Mouse (Mus musculus): ENCODE measurements around the gene Ubqln4. TPM values are rescaled to one million over a fixed set of nuclear protein-coding genes. Genes with fewer than 3 reads are reported as not detected.

Gene Ubqln4
- total RNA-seq, 4 experiments from 2014 or later = 64.1 to 81.3 (median 66.7) TPM

DNA sequence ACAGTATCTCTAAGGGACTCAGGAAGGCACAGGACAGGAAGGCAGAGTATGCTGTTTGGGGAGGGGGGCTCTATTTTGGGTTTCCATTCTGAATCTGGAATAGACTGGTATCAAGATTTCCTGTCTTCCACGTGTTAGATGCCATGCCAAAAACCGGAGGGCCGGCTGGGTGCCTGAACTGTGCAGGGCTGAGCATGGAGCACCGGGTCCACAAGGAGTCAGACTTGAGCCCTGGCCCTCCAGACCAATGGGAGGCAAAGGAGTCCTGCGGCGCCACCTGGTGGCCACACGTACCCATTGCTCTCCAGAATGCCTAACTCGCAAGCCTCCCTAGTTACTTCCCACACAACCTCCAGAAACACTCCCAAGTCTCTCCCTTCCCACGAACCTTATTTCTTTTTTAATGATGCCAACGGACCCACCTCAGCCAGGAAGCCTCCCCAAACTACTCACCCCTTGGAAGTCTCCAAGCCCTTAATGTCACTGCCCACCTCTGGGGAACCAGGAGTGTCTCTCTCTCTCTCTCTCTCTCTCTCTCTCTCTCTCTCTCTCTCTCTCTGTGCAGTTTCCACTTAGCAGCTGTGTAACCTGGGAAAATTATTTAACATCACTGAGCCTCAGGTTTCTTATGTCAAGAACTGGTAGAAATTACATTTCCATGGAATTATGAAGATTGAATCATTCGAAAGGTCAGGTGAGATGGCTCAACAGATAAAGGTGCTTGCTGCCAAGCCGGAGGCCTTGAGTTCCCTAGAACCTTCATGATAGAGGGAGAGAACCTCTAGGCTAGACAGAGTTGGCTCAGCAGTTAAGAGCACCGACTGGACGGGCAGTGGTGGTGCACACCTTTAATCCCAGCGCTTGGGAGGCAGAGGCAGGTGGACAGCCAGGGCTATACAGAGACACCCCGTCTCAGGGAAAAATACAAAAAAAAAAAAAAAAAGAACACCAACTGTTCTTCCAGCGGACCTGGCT is 27.1 kb upstream of the Ubqln4 start:
- DNase-seq = peak; percentile 84

DNA sequence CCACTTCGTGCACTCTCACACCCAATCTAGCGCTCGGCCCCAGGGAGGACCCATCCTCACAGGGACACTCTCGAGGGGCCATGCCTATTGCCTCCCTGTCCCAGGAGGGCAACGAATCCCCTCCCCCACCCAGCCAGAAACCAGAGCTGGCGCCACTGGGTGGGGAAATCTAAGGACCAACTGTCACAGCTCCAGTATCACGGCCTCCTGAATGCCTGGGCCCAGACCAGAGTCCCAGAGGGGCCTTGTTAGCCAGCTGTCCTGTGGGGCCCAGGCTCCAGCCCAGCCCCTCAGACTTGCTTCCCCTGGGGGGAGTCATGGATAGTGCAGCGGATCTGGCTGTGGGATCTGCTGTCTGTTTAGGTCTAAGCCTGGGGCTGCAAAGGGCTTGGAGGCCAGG is 26.0 kb upstream of the Ubqln4 start:
- DNase-seq = no peak

DNA sequence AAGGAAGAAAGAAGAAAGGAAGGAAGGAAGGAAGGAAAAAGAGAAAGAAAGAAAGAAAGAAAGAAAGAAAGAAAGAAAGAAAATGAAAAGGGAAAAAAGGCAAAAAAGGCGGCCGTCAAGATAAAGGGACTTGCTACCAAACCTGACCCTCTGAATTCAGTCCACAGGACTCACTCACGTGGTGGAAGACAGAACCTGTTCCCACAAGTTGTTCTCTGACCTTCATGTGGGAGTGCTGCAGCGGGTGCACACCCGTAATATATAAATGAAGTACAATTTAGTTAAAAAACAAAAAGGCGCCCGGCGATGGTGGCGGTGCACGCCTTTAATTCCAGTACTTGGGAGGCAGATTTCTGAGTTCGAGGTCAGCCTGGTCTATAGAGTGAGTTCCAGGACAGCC is 24.9 kb upstream of the Ubqln4 start:
- no peak for DNase-seq

DNA sequence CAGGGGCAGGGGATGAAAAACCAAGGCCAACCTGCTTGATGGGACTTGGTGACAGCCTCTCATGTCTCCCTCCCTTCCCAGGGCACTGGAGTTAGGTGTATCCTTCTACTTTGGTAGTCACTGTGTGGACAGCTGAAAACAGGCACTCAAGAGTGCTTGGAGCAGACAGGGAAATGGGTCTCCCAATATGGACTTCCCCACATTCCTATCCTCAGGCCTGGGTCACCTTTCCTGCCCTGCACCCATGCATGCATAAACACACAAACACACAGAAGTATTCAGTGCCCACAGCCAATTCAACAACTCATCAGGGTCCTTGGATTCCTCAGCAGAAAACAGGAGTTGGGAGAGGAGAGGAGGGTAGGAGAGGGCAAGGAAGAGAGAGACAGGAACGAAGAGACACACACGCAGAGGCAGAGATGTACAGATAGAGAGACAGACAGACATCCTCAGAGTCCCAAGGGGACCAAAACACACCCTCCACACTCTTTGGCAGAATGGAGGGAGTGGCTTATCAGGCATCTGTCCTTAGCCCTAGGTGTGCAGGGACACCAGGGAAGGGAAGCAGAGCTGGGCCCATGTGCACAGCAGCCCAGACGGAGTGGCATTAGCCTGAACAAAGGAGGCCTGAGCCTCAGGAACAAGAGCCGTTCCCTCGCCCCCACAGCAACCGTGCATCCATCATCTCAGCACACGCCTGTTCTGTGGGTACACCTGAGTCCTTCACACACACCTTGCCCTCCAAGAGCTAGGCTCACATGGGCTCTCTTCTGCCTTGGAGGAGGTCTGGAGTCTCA is 24.2 kb upstream of the Ubqln4 start:
- no peak for DNase-seq

DNA sequence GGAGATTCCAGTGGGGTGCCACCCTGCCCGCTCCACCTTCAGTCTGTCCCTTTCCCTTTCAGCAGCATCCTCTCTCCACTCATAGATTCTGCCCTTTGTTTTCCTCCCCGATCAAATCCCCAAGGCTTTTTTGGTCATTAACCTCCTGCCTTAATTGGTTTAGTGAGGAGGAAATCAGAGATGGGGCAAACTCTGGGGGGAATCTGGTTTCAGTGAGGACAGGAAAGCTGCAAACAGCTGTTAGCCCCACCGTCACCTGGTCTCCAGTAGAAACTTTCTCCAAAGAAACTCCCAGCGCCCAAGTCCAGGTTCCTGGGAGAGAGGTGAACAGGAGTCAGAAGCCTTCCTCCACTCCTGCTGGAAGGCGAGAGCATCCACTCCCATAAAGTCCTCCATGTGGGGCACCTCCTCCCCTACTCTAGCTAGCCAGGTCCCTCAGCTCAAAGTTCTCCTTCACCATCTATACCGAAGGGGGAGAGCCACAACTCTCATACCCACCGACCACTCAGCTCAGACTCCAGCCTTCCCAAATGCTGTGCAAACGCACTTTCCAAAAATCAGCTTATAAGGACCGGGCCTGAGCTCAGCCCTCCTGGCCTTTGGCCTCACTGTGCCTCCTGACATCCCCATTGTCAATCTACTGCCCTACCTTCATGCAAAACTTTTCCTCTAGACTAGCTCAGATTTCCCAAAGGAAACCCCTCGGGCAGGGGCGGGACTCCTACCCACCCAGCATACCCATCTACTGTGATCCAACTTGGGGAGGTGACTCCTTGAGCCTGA is 23.3 kb upstream of the Ubqln4 start:
- DNase-seq = no peak

DNA sequence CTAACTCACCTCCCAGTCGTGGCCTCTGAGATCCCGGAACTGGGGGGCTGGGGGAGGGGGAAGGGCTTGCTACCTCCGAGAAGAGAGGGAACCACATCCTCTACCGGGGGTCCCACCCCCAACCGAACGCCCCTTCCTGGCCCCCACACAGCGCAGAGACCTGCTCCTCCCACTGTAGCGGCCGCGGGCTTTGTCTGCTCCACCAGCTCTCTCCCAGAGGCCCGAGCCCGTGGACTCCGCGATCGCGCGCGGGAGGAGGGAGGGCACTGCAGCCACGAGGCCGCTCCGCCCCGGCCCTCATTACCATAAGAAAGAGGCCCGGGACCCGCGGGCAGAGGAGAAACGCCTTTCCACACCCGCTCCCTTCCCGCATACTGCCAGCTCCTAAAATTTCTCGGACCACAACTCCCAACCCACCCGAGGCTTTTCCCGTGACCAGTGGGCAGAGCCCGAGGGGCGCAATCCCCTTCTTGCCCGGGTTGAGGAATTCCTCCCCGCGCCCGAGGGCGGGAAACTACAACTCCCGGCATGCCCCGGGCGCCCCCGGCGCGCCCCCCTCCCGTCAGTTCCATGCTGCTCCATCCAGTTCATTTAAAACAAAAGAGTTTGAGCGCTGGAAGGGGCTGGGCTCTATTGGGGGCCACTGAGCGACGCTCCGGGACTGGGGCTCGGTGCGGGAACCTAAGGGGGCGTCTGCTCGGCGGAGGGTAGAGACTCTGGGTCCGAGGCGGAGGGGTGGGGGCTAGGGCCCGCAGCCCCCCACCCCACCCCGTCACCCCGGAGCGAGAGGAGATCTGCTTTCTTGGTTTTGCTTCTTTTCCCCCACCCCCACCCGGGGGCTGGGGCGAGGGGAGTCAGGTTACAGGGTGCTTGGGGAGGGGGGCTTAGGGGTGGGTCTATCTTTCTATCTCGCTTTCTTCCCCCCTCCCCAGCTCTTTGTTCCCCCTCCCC is 21.9 kb upstream of the Ubqln4 start:
- DNase-seq = peak; percentile 80

DNA sequence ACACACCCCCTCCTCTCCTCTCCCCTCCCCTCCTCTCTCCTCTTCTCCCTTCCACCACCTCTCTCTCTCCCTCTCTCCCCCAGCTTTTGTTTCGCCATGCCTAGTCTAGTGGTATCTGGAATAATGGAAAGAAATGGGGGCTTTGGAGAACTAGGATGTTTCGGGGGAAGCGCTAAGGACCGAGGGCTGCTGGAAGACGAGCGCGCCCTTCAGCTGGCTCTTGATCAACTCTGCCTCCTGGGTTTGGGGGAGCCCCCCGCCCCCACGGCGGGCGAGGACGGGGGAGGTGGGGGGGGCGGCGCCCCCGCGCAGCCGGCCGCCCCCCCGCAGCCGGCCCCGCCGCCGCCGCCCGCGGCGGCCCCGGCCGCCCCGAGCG is 21.3 kb upstream of the Ubqln4 start, which contains the start of gene Mex3a:
Gene Mex3a, plus strand, starts transcription at position 97 of the 376 bp plus-strand sequence.
- no peak for DNase-seq

DNA sequence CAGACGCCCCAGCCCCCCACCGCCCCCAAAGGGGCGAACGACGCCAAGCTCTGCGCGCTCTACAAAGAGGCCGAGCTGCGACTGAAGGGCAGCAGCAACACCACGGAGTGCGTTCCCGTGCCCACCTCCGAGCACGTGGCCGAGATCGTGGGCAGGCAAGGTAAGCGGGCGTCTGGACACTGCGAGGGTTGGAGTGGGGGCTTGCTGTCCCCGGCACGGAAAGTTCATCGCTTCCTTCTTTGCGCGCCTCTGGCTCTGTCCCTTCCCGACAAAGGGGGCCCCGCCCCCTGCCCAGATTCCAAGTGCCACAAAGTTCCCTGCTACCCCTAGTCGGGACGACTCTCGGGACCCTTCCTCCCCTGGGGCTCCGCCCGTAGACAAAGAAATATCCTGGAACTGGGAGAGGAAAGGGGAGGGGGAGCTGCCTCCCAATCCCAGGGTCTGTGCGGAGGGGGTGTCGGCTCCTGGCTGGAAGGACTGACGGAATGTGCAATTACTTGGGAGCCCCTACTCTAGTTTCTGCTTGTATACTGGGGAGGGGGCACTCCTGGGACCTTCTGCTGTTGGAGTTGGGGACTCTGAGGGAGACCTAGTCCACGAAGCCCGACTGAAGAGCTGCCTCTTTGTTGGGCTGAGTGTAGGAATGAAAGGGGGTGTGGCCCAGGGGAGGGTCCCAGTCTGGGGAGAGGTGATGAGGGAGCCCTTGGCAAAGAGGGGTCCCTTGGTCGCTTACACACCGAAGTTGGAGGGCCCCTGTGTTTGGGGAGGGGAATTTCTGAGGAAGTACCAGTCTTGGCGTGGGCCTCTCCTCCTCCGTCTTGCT is 20.7 kb upstream of the Ubqln4 start:
- DNase-seq = no peak

DNA sequence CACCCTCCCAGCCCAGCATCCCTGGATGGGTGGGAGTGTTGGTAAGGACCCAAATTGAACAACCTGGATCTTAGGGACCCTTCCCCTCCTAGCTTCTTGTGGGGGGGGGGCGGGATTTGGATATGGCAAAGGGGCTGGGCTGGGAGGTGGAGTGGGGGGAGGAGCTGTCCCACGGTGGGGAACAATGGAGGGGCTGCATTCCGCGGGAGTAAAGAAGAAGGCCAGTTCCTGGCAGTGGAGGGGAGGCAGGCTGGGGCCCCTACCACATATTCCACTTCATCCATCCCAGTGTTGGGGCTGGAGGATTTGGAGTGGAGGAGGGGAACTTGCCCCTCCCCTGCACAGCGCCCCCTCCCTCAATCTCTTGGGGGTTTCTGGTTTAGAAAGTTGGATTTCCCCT is 19.9 kb upstream of the Ubqln4 start:
- DNase-seq = no peak

DNA sequence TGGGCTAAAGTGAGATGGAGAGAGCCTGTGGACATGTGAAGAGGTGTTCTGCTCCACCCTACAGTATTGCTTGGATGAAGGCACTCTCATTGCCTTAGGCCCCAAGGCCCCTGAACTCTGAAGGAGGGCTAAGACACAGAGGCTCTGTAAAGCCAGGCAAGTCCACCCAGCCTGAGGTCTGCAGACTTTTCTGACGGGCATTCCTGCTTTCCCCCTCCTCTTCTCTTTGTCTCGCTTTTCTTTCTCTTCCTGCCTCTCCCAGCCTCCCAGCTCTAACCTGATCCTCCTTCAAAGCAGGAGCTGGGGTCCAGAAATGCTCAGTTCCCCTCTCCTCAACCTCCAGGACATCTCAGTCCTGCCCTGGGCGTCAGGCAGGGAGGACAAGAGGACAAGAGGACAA is 18.6 kb upstream of the Ubqln4 start:
- no peak for DNase-seq

DNA sequence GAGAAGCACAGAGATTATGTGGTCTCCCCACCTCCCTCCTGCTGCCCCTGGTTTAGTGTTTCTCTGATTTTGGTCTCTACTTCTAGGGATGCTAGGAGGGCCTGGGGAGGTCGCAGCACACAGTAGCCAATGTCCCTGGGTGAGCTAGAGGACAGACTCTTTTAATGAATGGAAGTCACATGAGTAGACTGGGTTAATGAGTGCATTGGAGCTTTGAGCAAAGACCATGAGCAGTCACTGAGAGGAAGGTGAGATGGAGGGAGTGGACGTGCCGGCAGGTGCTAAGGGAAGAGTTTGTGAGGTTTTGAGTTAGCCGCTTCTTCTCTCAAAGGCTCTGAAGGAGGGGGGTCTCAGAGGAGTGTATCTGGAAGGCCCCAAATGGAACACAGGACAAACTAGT is 18.0 kb upstream of the Ubqln4 start:
- DNase-seq = no peak

DNA sequence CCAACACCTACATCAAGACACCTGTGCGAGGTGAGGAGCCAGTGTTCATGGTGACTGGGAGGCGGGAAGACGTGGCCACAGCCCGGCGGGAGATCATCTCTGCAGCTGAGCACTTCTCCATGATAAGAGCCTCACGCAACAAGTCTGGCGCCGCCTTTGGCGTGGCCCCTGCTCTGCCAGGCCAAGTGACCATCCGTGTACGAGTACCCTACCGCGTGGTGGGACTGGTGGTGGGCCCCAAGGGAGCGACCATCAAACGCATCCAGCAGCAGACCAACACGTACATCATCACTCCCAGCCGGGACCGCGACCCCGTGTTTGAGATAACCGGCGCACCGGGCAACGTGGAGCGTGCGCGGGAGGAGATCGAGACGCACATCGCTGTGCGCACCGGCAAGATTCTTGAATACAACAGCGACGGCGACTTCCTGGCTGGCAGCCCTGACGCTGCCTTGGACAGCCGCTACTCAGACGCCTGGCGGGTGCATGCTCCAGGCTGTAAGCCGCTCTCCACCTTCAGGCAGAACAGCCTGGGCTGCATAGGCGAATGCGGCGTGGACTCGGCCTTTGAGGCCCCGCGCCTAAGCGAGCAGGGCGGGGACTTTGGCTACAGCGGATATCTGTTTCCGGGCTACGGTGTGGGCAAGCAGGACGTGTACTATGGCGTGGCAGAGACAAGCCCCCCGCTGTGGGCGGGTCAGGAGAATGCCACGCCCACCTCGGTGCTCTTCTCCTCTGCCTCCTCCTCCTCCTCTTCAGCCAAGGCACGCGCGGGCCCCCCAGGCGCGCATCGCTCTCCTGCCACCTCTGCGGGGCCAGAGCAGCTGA is 17.2 kb upstream of the Ubqln4 start:
- DNase-seq = peak; percentile 82

DNA sequence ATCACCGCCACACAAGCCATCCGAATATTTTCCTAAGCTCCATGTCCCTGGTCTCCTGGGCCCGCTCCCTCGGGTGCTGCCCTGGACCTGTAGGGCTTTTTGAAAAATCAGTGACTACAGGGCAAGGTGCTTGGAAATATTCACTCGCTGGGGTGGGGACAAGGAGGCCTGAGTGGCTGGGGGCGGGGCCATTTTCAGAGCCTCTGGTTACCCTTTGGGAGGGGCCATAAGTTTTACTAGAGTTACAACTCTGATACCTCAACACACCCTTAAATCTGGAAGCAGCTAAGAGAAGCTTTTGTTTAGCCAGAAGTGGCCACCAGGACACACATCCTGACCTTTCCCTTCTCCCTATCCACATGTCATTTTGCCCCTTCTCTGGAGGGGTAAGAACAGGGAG is 16.4 kb upstream of the Ubqln4 start:
- DNase-seq = no peak

DNA sequence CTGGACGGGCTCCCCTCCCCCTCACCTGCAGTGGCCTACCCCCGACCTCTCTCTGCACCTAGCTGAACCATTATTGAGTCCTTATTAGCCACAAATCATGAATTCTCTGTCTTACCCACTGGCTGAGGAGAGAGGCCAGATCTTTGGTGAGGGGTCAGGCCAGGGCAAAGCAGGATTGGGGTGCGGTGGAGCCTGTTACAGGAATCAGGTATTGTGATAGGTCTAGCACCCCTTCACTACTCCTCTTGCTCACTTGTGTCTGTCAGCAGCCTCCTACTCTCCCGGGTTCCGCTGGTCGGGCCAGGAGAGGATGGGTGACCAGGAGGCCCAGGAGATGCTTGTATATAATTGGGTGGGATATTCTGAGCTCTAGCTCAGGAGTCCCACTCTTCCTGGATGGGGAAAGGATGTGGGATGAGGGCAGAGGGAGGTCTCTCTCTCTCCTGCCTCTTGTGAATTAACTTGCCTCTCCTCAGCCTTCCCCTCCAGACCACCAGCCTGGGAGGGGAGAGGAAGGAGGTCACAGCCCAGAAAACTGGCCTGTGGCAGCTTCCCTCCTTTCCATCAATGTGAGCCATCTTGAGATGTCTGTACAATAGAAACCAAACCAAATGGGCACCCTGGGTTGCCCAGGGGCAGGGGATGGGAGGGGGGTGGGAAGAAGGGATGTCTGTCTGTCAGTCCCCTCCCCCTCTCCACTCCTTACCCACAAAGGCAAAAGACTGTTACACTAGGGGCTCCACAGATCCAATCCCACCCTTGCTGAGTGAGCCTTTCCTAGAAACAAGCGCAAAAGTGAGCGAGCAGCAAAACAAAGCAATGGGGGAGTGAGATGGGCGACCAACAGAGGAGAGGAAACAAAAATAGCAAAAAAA is 15.1 kb upstream of the Ubqln4 start:
- no peak for DNase-seq

DNA sequence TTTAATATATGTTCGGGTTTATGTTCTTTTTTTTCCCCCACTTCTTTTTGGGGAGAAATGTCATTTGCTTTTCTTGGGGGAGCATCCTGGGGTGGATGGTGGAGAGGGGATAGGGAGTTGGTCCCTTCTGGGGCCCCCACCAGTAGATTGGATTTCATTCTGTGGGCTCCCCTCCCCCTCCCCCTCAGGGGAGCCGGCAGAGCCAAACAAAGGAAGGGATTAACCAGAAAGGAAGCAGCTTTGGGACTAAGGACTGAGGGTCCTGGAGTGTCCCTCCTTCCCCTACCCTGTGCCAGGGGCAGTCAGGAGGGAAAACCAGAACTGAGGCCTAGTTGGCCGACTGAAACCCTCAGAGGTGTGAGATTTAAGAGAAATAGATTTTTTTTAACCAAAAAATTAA is 14.2 kb upstream of the Ubqln4 start:
- no peak for DNase-seq

DNA sequence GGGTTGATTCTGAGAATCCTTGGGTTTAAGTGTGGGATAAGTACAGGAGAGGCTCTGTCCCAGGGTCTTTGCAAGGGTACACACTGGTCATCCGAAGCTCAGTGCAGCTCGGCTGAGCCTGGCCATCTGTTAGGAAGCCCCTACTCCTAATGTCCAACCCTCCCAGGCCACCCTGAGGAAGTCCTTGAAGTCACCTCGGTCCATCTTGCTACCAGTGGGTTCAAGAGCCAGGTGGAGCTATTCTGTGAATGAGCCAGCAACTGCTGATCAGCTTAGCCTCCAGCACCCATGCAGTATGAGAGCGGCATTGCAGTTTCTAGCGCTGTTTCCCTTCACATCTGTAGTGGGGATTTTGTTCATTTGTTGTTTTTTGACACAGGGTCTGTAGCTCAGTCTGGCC is 13.5 kb upstream of the Ubqln4 start:
- DNase-seq = no peak

DNA sequence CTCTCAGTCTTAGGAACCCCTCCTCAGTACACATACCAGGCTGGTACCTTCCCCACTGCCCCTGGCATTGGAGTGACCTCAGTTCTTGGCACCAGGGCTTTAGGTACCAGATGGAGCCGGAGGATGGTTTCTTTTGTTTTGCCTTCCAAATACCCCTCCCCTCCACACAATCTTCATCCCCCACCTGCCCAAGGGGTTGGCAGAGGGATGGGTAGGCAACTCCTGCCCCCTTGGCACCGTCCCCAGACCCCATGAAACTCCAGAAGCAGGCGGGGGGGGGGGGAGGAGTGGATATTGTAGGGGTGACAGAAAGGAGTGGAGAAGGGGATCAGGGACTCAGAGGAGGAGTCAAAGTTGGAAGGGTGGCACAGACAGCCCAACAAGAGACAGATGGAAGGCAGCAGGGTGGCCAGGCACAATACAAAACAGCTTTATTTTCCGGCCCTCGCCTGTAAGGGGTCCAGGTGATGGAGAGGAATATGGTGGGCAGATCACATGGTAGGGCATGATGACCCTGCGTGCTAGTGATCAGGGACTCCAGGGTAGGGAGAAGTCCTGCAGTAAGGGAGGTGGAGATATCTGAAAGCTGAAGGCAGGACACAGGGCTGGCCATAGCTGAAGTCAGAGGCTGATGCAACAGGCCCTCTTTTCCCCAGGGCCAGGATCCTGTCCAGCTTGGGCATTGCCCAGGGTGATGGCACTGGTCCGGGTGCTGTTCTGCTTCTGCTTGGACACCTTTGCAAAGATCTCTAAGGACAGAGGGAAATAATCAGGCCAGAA is 11.7 kb upstream of the Ubqln4 start:
- no peak for DNase-seq

DNA sequence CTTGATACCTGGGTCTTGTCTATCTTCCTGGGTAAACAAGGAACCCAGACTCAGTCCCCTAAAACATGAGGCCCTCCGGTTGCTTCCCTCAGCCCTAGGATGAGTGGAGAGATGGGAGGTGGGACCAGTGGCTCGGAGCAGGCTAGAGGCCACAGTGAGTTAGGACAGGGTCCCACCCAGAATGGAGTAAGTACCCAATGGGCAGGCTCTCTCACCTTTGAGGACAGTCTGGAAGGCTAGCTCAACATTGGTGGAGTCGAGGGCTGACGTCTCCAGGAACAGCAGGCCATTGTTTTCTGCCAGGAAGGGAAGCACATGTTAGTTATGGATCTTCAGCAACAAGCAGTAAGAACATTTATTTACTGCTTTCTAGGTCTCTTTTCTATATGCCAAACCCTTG is 11.1 kb upstream of the Ubqln4 start:
- DNase-seq = no peak

All from adrenal gland, adult 8-10 months (tissue).